Mouse (Mus musculus) cortical plate, adult 2 months (tissue): ENCODE results near the gene Pgm3.

Source experiments
- CTCF ChIP-seq: fragments of 200-500 bp; IDR thresholded peaks from 2 replicates; pipeline ENCODE4 v1.5.1; 2011; ENCODE audit warnings: mild to moderate bottlenecking, control low read depth, low read length; ENCODE audit not compliant: insufficient read depth; ENCODE audit errors: extremely low read depth
- POLR2A ChIP-seq: fragments of 200-500 bp; IDR thresholded peaks from 2 replicates; pipeline ENCODE4 v1.6.1; 2011; ENCODE audit warnings: mild to moderate bottlenecking, low read length, control low read depth; ENCODE audit not compliant: insufficient read depth; ENCODE audit errors: extremely low read depth

DNA sequence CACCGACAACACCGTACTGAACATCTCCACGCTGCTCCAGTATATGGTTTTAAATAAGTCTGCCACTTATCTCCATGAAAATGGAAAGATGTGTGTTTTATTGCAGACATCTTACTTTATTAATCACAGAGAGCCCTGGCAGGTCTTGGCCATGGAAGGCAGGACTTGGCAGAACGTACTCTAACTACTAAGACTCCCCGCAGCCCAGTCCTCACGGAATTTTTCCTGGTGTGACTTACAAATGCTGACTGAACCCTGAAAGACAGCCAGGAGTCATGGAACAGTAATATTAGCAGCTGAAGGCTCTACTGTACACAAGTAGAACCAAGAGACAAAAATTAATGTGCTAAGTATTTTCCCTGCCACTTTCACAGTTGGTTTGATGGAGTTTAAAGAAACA, 34.1 kb upstream of the Pgm3 start:
- no peak for TF ChIP-seq CTCF
- no peak for TF ChIP-seq POLR2A
